Comparison of ENCODE assay signal across 13 mouse cellular contexts in genomic region chr11:70193354-70194285, GRCm38 (mm10). TPM values are rescaled to one million over a fixed set of nuclear protein-coding genes. Genes with fewer than 3 reads are reported as not detected.
DNase-seq lines count a peak whose midpoint lies in the region; ATAC-seq and TF ChIP-seq lines count a peak whose summit lies in the region.
"Had no signal": no experiment of that assay in that cellular context is flagged by ENCODE, and none has a peak within 500 bp of the region (broad histone marks: within the 10 kb centered on the region; RNA-seq: fewer than 3 reads in every experiment).

No protein-coding gene starts in this region.

- DNase-seq in kidney, adult 2 months, result peak; percentile 78
- peak; percentile 80 for DNase-seq in Muller cell, postnatal 12 days (ENCODE audit: inconsistent ontology term)
- DNase-seq in layer of hippocampus, postnatal 25 days (ENCODE audit: extremely low spot score in 1 of 2, low spot score in 1 of 2), result no peak
- DNase-seq: adrenal gland, postnatal 25 days; cerebellum, postnatal 10 days had no signal

- no peak overlapping the region for H3K4me2 ChIP-seq in kidney, embryonic 14.5 days (replicated peaks; ENCODE audit: low read depth, low read length)
- peak overlapping the region; percentile 13; the same call in 1 of the 2 replicates for H3K4me2 ChIP-seq in lung, embryonic 15.5 days
- H3K4me2 ChIP-seq in stomach, embryonic 14.5 days (replicated peaks; ENCODE audit: low read depth, low read length), result no peak overlapping the region
- H3K4me2 ChIP-seq: limb, embryonic 15.5 days; neural tube, embryonic 13.5 days had no signal

- WGBS in kidney, adult 2 months, result 37% methylated on average over 11 of the region's 11 CpGs
- 32% methylated on average over 11 of the region's 11 CpGs for WGBS in kidney, embryonic 14.5 days
- 36% methylated on average over 11 of the region's 11 CpGs for WGBS in lung, embryonic 15.5 days
- 31% methylated on average over 11 of the region's 11 CpGs for WGBS in stomach, embryonic 14.5 days

- H3K27ac ChIP-seq in kidney, adult 2 months (ENCODE audit: insufficient read depth, low read depth, low read length), result peak overlapping the region; percentile 62; the same call in 1 of the 2 replicates
- H3K27ac ChIP-seq in kidney, embryonic 14.5 days (ENCODE audit: low read depth, low read length), result no peak overlapping the region
- H3K27ac ChIP-seq in lung, embryonic 15.5 days, result peak overlapping the region; percentile 54
- 0 out of 2 replicates have a peak overlapping the region, but pooled peaks have one; percentile 39 for H3K27ac ChIP-seq in stomach, embryonic 14.5 days (ENCODE audit: low read length)
- H3K27ac ChIP-seq: hindbrain, postnatal 0 days; limb, embryonic 15.5 days; neural tube, embryonic 13.5 days had no signal

- H3K27me3 ChIP-seq in kidney, adult 2 months (replicated peaks; ENCODE audit: control insufficient read depth, insufficient read depth, low read length), result no peaks in the 10 kb centered on the region
- H3K27me3 ChIP-seq in kidney, embryonic 14.5 days (ENCODE audit: control insufficient read depth, insufficient read depth, low read length), result no peaks in the 10 kb centered on the region
- no peaks in the 10 kb centered on the region for H3K27me3 ChIP-seq in lung, embryonic 15.5 days
- no peaks in the 10 kb centered on the region for H3K27me3 ChIP-seq in stomach, embryonic 14.5 days (ENCODE audit: control insufficient read depth, insufficient read depth, low read length)
- H3K27me3 ChIP-seq: limb, embryonic 15.5 days; neural tube, embryonic 13.5 days had no signal

- H3K4me1 ChIP-seq in kidney, adult 2 months (ENCODE audit: control insufficient read depth, insufficient read depth, low read length), result peaks cover 12% of the 10 kb centered on the region; the same call in 1 of the 2 replicates
- 0 out of 2 replicates have a peak, but pooled peaks cover 5% of the 10 kb centered on the region for H3K4me1 ChIP-seq in kidney, embryonic 14.5 days (ENCODE audit: control insufficient read depth, insufficient read depth, low read length)
- peaks cover 15% of the 10 kb centered on the region; the same call in 1 of the 2 replicates for H3K4me1 ChIP-seq in lung, embryonic 15.5 days
- H3K4me1 ChIP-seq in stomach, embryonic 14.5 days (ENCODE audit: control insufficient read depth, insufficient read depth, low read length), result peaks cover 9% of the 10 kb centered on the region
- H3K4me1 ChIP-seq: limb, embryonic 15.5 days; neural tube, embryonic 13.5 days had no signal

- no peaks in the 10 kb centered on the region for H3K9me3 ChIP-seq in kidney, embryonic 14.5 days (ENCODE audit: control insufficient read depth, low read length)
- H3K9me3 ChIP-seq in lung, embryonic 15.5 days, result no peaks in the 10 kb centered on the region
- no peaks in the 10 kb centered on the region for H3K9me3 ChIP-seq in stomach, embryonic 14.5 days (ENCODE audit: control insufficient read depth, low read depth, low read length)
- H3K9me3 ChIP-seq: limb, embryonic 15.5 days; neural tube, embryonic 13.5 days had no signal

- H3K9ac ChIP-seq in kidney, embryonic 14.5 days (ENCODE audit: low read depth, low read length), result no peak overlapping the region
- no peak overlapping the region for H3K9ac ChIP-seq in lung, embryonic 15.5 days
- no peak overlapping the region for H3K9ac ChIP-seq in stomach, embryonic 14.5 days (replicated peaks; ENCODE audit: low read depth, low read length)
- H3K9ac ChIP-seq: limb, embryonic 15.5 days; neural tube, embryonic 13.5 days had no signal

- H3K4me3 ChIP-seq in kidney, adult 2 months (ENCODE audit: insufficient read depth, low read depth, low read length), result no peak overlapping the region
- no peak overlapping the region for H3K4me3 ChIP-seq in kidney, embryonic 14.5 days (ENCODE audit: low read length)
- H3K4me3 ChIP-seq in lung, embryonic 15.5 days, result no peak overlapping the region
- H3K4me3 ChIP-seq in stomach, embryonic 14.5 days (ENCODE audit: low read depth, low read length), result no peak overlapping the region
- H3K4me3 ChIP-seq: limb, embryonic 15.5 days; neural tube, embryonic 13.5 days had no signal

- TF ChIP-seq POLR2A in kidney, adult 2 months (IDR thresholded peaks at IDR 0.05; ENCODE audit: low read depth, low read length), result no peak

- no peak for TF ChIP-seq CTCF in kidney, adult 2 months (conservative IDR thresholded peaks at IDR 0.05; ENCODE audit: insufficient read depth, insufficient read length, low read depth, low read length)

- ATAC-seq in kidney, embryonic 14.5 days (ENCODE audit: low FRiP score, low TSS enrichment), result no peak
- ATAC-seq in lung, embryonic 15.5 days (ENCODE audit: borderline replicate concordance, extremely low read depth, low FRiP score, low TSS enrichment), result peak; percentile 59
- ATAC-seq in stomach, embryonic 14.5 days (ENCODE audit: insufficient number of reproducible peaks, insufficient read depth, low FRiP score, low read depth), result no peak
- ATAC-seq in cerebellum, adult (ENCODE audit: insufficient number of reproducible peaks, low FRiP score, low TSS enrichment), result no peak
- ATAC-seq: forebrain, embryonic 16.5 days; hindbrain, postnatal 0 days had no signal

- H3K36me3 ChIP-seq in kidney, adult 2 months (ENCODE audit: control insufficient read depth, insufficient read depth, low read length), result no peaks in the 10 kb centered on the region
- no peaks in the 10 kb centered on the region for H3K36me3 ChIP-seq in kidney, embryonic 14.5 days (ENCODE audit: control insufficient read depth, insufficient read depth, low read length)
- H3K36me3 ChIP-seq in lung, embryonic 15.5 days, result no peaks in the 10 kb centered on the region
- H3K36me3 ChIP-seq in stomach, embryonic 14.5 days (ENCODE audit: control insufficient read depth, insufficient read depth, low read length), result no peaks in the 10 kb centered on the region
- H3K36me3 ChIP-seq: limb, embryonic 15.5 days; neural tube, embryonic 13.5 days had no signal

RNA-seq across cellular contexts. Expression of gene Slc16a11, which starts 18.9 kb away (rescaled TPM):
- 36.4 and 56.5 TPM in 2 replicates for polyA plus RNA-seq in kidney, adult 2 months (2012; rRNA removed)
- 3.0 and 3.5 TPM in 2 replicates for polyA plus RNA-seq in kidney, embryonic 14.5 days (2014; fragmentation: Nextera tagmentation; extraction: Ambion mirVana)
- polyA plus RNA-seq in lung, embryonic 15.5 days (2015; fragmentation: Nextera tagmentation; extraction: Ambion mirVana), result 0.79 and 1.1 TPM in 2 replicates
- 0.69 and 1.5 TPM in 2 replicates for polyA plus RNA-seq in stomach, embryonic 14.5 days (2014; fragmentation: Nextera tagmentation; extraction: Ambion mirVana)
- total RNA-seq in layer of hippocampus, postnatal 25 days (2021), result 10 to 100 TPM; 28.1 to 39.2 TPM
- total RNA-seq: adrenal gland, postnatal 25 days had no signal

RNA-seq across cellular contexts. Expression of gene Slc16a13, which starts 27.2 kb away (rescaled TPM):
- polyA plus RNA-seq in kidney, adult 2 months (2012; rRNA removed), result 44.0 and 48.8 TPM in 2 replicates
- 8.4 and 14.2 TPM in 2 replicates for polyA plus RNA-seq in kidney, embryonic 14.5 days (2014; fragmentation: Nextera tagmentation; extraction: Ambion mirVana)
- 5.5 and 6.0 TPM in 2 replicates for polyA plus RNA-seq in lung, embryonic 15.5 days (2015; fragmentation: Nextera tagmentation; extraction: Ambion mirVana)
- 5.6 and 8.8 TPM in 2 replicates for polyA plus RNA-seq in stomach, embryonic 14.5 days (2014; fragmentation: Nextera tagmentation; extraction: Ambion mirVana)
- 10 to 100 TPM in 1 of 2 experiments, 1 to 10 TPM in 1; 7.0 to 10.0 TPM for total RNA-seq in layer of hippocampus, postnatal 25 days (2021)

RNA-seq across cellular contexts. Expression of gene Bcl6b, which starts 36.0 kb away (rescaled TPM):
- 7.9 and 8.8 TPM in 2 replicates for polyA plus RNA-seq in kidney, adult 2 months (2012; rRNA removed)
- 19.2 and 20.0 TPM in 2 replicates for polyA plus RNA-seq in kidney, embryonic 14.5 days (2014; fragmentation: Nextera tagmentation; extraction: Ambion mirVana)
- polyA plus RNA-seq in lung, embryonic 15.5 days (2015; fragmentation: Nextera tagmentation; extraction: Ambion mirVana), result 30.2 and 33.9 TPM in 2 replicates
- 11.3 and 12.0 TPM in 2 replicates for polyA plus RNA-seq in stomach, embryonic 14.5 days (2014; fragmentation: Nextera tagmentation; extraction: Ambion mirVana)
- total RNA-seq in layer of hippocampus, postnatal 25 days (2021), result 1 to 10 TPM; 1.2 to 2.1 TPM

RNA-seq across cellular contexts. Expression of gene Clec10a, which starts 37.6 kb away (rescaled TPM):
- polyA plus RNA-seq in kidney, adult 2 months (2012; rRNA removed), result 3.1 and 4.0 TPM in 2 replicates
- 0.57 and 0.74 TPM in 2 replicates for polyA plus RNA-seq in kidney, embryonic 14.5 days (2014; fragmentation: Nextera tagmentation; extraction: Ambion mirVana)
- polyA plus RNA-seq in lung, embryonic 15.5 days (2015; fragmentation: Nextera tagmentation; extraction: Ambion mirVana), result 0.65 and 1.2 TPM in 2 replicates
- polyA plus RNA-seq in stomach, embryonic 14.5 days (2014; fragmentation: Nextera tagmentation; extraction: Ambion mirVana), result 0.98 and 1.0 TPM in 2 replicates
- 1 to 10 TPM; 1.1 to 3.4 TPM for total RNA-seq in layer of hippocampus, postnatal 25 days (2021)

RNA-seq across cellular contexts. Expression of gene 0610010K14Rik, which starts 44.1 kb away (rescaled TPM):
- polyA plus RNA-seq in kidney, adult 2 months (2012; rRNA removed), result 73.6 and 78.9 TPM in 2 replicates
- polyA plus RNA-seq in kidney, embryonic 14.5 days (2014; fragmentation: Nextera tagmentation; extraction: Ambion mirVana), result 180 and 243 TPM in 2 replicates
- polyA plus RNA-seq in lung, embryonic 15.5 days (2015; fragmentation: Nextera tagmentation; extraction: Ambion mirVana), result 175 and 179 TPM in 2 replicates
- 164 and 167 TPM in 2 replicates for polyA plus RNA-seq in stomach, embryonic 14.5 days (2014; fragmentation: Nextera tagmentation; extraction: Ambion mirVana)
- total RNA-seq in layer of hippocampus, postnatal 25 days (2021), result 10 to 100 TPM; 50.6 to 55.6 TPM

Comparison
In these comparisons a context has a peak if more than half of its experiments do, and no peak if none do; other contexts are left out.
1. DNase-seq: peak in kidney, adult 2 months (single experiment) and Muller cell, postnatal 12 days (single experiment); none in layer of hippocampus, postnatal 25 days (0 of 2).